Mouse (Mus musculus): ENCODE measurements around the gene P2ry6.

The P2ry6 gene

GRCm38 (mm10) chr7:100988092-100988491 is 13.6 kb upstream of the P2ry6 start:
- peak; percentile 84 for DNase-seq (ENCODE audit: low spot score)

GRCm38 (mm10) chr7:100984452-100985395 is 10.3 kb upstream of the P2ry6 start:
- DNase-seq (ENCODE audit: low spot score): no peak

GRCm38 (mm10) chr7:100979175-100979574 is 4.7 kb upstream of the P2ry6 start:
- no peak for DNase-seq (ENCODE audit: low spot score)

GRCm38 (mm10) chr7:100978171-100978570 is 3.7 kb upstream of the P2ry6 start:
- no peak for DNase-seq (ENCODE audit: low spot score)

GRCm38 (mm10) chr7:100972875-100973274 is 1.6 kb downstream of the P2ry6 start:
- no peak for DNase-seq (ENCODE audit: low spot score)

GRCm38 (mm10) chr7:100968874-100969659 is 5.4 kb downstream of the P2ry6 start:
- DNase-seq (ENCODE audit: low spot score): no peak

GRCm38 (mm10) chr7:100968376-100968775 is 6.1 kb downstream of the P2ry6 start:
- no peak for DNase-seq (ENCODE audit: low spot score)

GRCm38 (mm10) chr7:100967850-100968249 is 6.6 kb downstream of the P2ry6 start:
- DNase-seq (ENCODE audit: low spot score): no peak

GRCm38 (mm10) chr7:100966014-100966413 is 8.4 kb downstream of the P2ry6 start:
- DNase-seq (ENCODE audit: low spot score): no peak

GRCm38 (mm10) chr7:100965079-100965478 is 9.4 kb downstream of the P2ry6 start:
- DNase-seq (ENCODE audit: low spot score): no peak

- peak; percentile 45 for DNase-seq (ENCODE audit: low spot score)
These were observed 10.2 kb downstream of the P2ry6 start for GRCm38 (mm10) chr7:100964242-100964641.

- DNase-seq (ENCODE audit: low spot score): no peak
These were observed 11.1 kb downstream of the P2ry6 start for GRCm38 (mm10) chr7:100963381-100963780.

GRCm38 (mm10) chr7:100961146-100961545 is 13.3 kb downstream of the P2ry6 start:
- DNase-seq (ENCODE audit: low spot score): no peak

GRCm38 (mm10) chr7:100960462-100960861 is 14.0 kb downstream of the P2ry6 start:
- no peak for DNase-seq (ENCODE audit: low spot score)

- DNase-seq (ENCODE audit: low spot score): no peak
These were observed 16.0 kb downstream of the P2ry6 start for GRCm38 (mm10) chr7:100958426-100958825.

GRCm38 (mm10) chr7:100952686-100953085 is 21.8 kb downstream of the P2ry6 start:
- DNase-seq (ENCODE audit: low spot score): no peak

- DNase-seq (ENCODE audit: low spot score): no peak
These were observed 22.5 kb downstream of the P2ry6 start for GRCm38 (mm10) chr7:100951903-100952302.

- DNase-seq (ENCODE audit: low spot score): peak; percentile 49
These were observed 23.9 kb downstream of the P2ry6 start for GRCm38 (mm10) chr7:100950481-100951010.

- no peak for DNase-seq (ENCODE audit: low spot score)
These were observed 24.4 kb downstream of the P2ry6 start for GRCm38 (mm10) chr7:100950031-100950430.

GRCm38 (mm10) chr7:100944738-100945137 is 29.7 kb downstream of the P2ry6 start:
- no peak for DNase-seq (ENCODE audit: low spot score)

GRCm38 (mm10) chr7:100944306-100944705 is 30.1 kb downstream of the P2ry6 start:
- peak; percentile 46 for DNase-seq (ENCODE audit: low spot score)

- DNase-seq (ENCODE audit: low spot score): peak; percentile 75
These were observed 31.4 kb downstream of the P2ry6 start for GRCm38 (mm10) chr7:100942789-100943615.

Measured in layer of hippocampus, adult 11-12 months (tissue).